Mouse (Mus musculus) heart, adult 2 months (tissue): ENCODE measurements around the gene Atg5. TPM values are rescaled to one million over a fixed set of nuclear protein-coding genes. Genes with fewer than 3 reads are reported as not detected.

Experiments
- DNase-seq, 2 experiments: peaks; one replicate each; pipeline ENCODE4 v3.0.0; 2021
- H3K27ac ChIP-seq: fragments of 200-600 bp; 2 replicates; pipeline ENCODE4 v1.8.1; 2022
- H3K27me3 ChIP-seq: fragments of 200-500 bp; 2 replicates; pipeline ENCODE4 v1.6.1; 2012; ENCODE audit warnings: mild to moderate bottlenecking, low read length, inconsistent platforms, mixed read lengths; ENCODE audit not compliant: control insufficient read depth, insufficient read depth
- H3K36me3 ChIP-seq: fragments of 200-500 bp; 2 replicates; pipeline ENCODE4 v1.6.1; 2012; ENCODE audit warnings: low read length, inconsistent platforms; ENCODE audit not compliant: control insufficient read depth, insufficient read depth
- H3K4me1 ChIP-seq: fragments of 200-500 bp; 2 replicates; pipeline ENCODE4 v1.6.1; 2011; ENCODE audit warnings: low read length; ENCODE audit not compliant: control insufficient read depth, insufficient read depth
- H3K4me3 ChIP-seq: fragments of 200-600 bp; 2 replicates; pipeline ENCODE4 v1.8.1; 2022
- H3K79me2 ChIP-seq: fragments of 200-500 bp; replicated peaks from 2 replicates; pipeline ENCODE4 v1.6.1; 2012; ENCODE audit warnings: mild to moderate bottlenecking, inconsistent platforms, low read length, moderate library complexity, mixed read lengths; ENCODE audit not compliant: control insufficient read depth, insufficient read depth
- H3K9ac ChIP-seq: fragments of 200-500 bp; 2 replicates; pipeline ENCODE4 v1.6.1; 2012; ENCODE audit warnings: low read depth, mild to moderate bottlenecking, control low read depth, inconsistent platforms, low read length, mixed read lengths
- CTCF ChIP-seq: fragments of 200-600 bp; IDR thresholded peaks from 2 replicates; pipeline ENCODE4 v1.8.1; 2022; ENCODE audit warnings: antibody characterized with exemption, mild to moderate bottlenecking, moderate library complexity
- EP300 ChIP-seq: fragments of 200-500 bp; IDR thresholded peaks from 2 replicates; pipeline ENCODE4 v1.6.1; 2011; ENCODE audit warnings: low read depth, low read length, control low read depth; ENCODE audit not compliant: insufficient read depth
- POLR2A ChIP-seq: fragments of 200-500 bp; IDR thresholded peaks from 2 replicates; pipeline ENCODE4 v1.6.1; 2011; ENCODE audit warnings: mild to moderate bottlenecking, low read depth, low read length, control low read depth; ENCODE audit not compliant: insufficient read depth
- WGBS: fragments of 180-500 bp; shearing (Covaris S2); methylation state at CpG from one replicate; pipeline ENCODE4 v1.1.7; 2018; 5-methylcytosine and 5-hydroxymethylcytosine counted together
- intact Hi-C: fragments of 180-260 bp; cut with DNase I; formaldehyde crosslinking; loops from one replicate; pipeline ENCODE4 v1.15.1; 2025
- polyA plus RNA-seq: library from polyadenylated mRNA; depleted of rRNA; stranded (reverse); fragments of >200 nt; gene quantifications from 2 replicates; pipeline ENCODE4 v1.2.3, GENCODE M21; 2012
- total RNA-seq, 2 experiments: library from RNA; stranded (reverse); gene quantifications; 2 replicates each; pipeline ENCODE4 v1.2.3; 2021

The Atg5 gene
- total and polyA plus RNA-seq, 3 experiments: 6.5 to 15.4 (median 15.2) TPM

DNA sequence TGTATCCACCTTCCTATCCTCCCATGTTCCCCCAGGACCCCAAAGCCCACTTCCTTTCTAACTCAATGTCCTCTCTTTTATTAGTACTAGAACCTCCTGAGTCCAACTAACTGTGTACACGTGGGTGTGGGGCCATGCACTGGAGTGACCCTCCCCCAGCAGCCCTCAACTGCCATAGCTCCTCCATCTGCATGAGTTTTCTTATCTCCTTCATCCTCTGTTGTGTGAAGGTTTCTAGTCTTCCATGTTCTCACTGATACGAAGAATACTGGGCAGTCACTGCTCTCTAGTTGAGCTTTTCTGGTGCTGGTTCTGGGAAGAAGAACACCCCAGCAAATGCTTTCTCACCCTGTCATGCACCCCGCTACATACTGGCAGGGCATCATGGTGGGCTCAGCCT lies 104.1 kb downstream of the Atg5 start:
- Histone ChIP-seq H3K36me3 (no peaks in the 10 kb centered on the region), H3K27me3 (no peaks in the 10 kb centered on the region), H3K9ac (no peak overlapping the region), H3K79me2 (no peaks in the 10 kb centered on the region), H3K4me3 (no peak overlapping the region), H3K4me1 (no peaks in the 10 kb centered on the region), H3K27ac (no peak overlapping the region)
- 87% methylated on average over 3 of the region's 3 CpGs for WGBS
- no peak for DNase-seq
- intact Hi-C loops: no loop called here
- no peak for TF ChIP-seq POLR2A
- TF ChIP-seq EP300: no peak
- TF ChIP-seq CTCF: no peak

- no peak for DNase-seq
- WGBS: 54% methylated on average over 2 of the region's 2 CpGs
Measured at GRCm38 (mm10) chr10:44374678-44375077, 106.5 kb downstream of the Atg5 start.

DNA sequence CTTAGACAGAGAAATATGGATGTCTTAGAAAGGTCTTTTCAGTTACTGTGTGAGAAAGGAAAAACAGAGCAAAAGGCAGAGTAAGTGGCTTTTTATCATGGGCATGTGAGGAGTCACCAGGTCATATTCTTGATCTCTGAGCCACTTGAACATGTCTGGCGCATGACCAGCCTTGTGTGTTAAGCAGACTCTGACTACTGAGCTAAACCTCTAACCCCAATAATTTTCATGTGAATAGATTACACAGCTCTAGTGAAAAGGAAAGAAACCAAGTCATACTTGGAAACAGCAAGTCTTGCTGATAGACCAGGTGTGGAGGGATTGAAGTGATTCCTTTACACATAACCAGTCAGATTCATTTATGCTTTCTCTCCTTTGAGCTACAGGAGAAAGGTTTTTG lies 107.3 kb downstream of the Atg5 start:
- no peak overlapping the region for H3K4me3 ChIP-seq
- intact Hi-C loops: no loop called here
- no peaks in the 10 kb centered on the region; the same call in 1 of the 2 replicates for H3K4me1 ChIP-seq
- 93% methylated on average over 1 of the region's 1 CpGs for WGBS
- no peak overlapping the region for H3K9ac ChIP-seq
- no peak overlapping the region for H3K27ac ChIP-seq
- DNase-seq: no peak
- TF ChIP-seq POLR2A: no peak
- no peak for TF ChIP-seq EP300
- H3K36me3 ChIP-seq: no peaks in the 10 kb centered on the region
- H3K79me2 ChIP-seq: no peaks in the 10 kb centered on the region
- no peaks in the 10 kb centered on the region for H3K27me3 ChIP-seq

More at GRCm38 (mm10) chr10:44374678-44375077, 106.5 kb downstream of the Atg5 start:
- Histone ChIP-seq H3K27me3 (no peaks in the 10 kb centered on the region), H3K4me1 (no peaks in the 10 kb centered on the region), H3K36me3 (no peaks in the 10 kb centered on the region), H3K4me3 (no peak overlapping the region), H3K9ac (no peak overlapping the region), H3K79me2 (no peaks in the 10 kb centered on the region), H3K27ac (no peak overlapping the region)
- TF ChIP-seq EP300: no peak
- no peak for TF ChIP-seq POLR2A
- TF ChIP-seq CTCF: no peak
- intact Hi-C loops: no loop called here

- H3K27ac ChIP-seq: no peak overlapping the region
- no peaks in the 10 kb centered on the region; the same call in 1 of the 2 replicates for H3K4me1 ChIP-seq
- no peaks in the 10 kb centered on the region for H3K79me2 ChIP-seq
- DNase-seq: no peak
- no peak overlapping the region for H3K9ac ChIP-seq
- H3K36me3 ChIP-seq: no peaks in the 10 kb centered on the region
- TF ChIP-seq EP300 (no peak), CTCF (no peak), POLR2A (no peak)
- intact Hi-C loops: no loop called here
- H3K27me3 ChIP-seq: no peaks in the 10 kb centered on the region
- 70% methylated on average over 5 of the region's 5 CpGs for WGBS
- H3K4me3 ChIP-seq: no peak overlapping the region
Measured at GRCm38 (mm10) chr10:44377821-44378220, 109.7 kb downstream of the Atg5 start.

- Histone ChIP-seq H3K79me2 (no peaks in the 10 kb centered on the region), H3K9ac (no peak overlapping the region), H3K4me3 (no peak overlapping the region), H3K27me3 (no peaks in the 10 kb centered on the region), H3K4me1 (no peaks in the 10 kb centered on the region; the same call in 1 of the 2 replicates), H3K27ac (no peak overlapping the region), H3K36me3 (no peaks in the 10 kb centered on the region)
- no peak for DNase-seq
- intact Hi-C loops: no loop called here
- 91% methylated on average over 5 of the region's 5 CpGs for WGBS
- TF ChIP-seq EP300 (no peak), POLR2A (no peak), CTCF (no peak)
Measured at GRCm38 (mm10) chr10:44378403-44378802, 110.2 kb downstream of the Atg5 start.

- Histone ChIP-seq H3K36me3 (no peaks in the 10 kb centered on the region), H3K4me1 (no peaks in the 10 kb centered on the region; the same call in 1 of the 2 replicates), H3K27me3 (no peaks in the 10 kb centered on the region), H3K27ac (peak overlapping the region; percentile 9), H3K4me3 (no peak overlapping the region; the same call in 1 of the 2 replicates), H3K79me2 (no peaks in the 10 kb centered on the region), H3K9ac (0 out of 2 replicates have a peak overlapping the region, but pooled peaks have one; percentile 5)
- DNase-seq: peak; percentile 48 to 77
- TF ChIP-seq POLR2A (0 out of 2 replicates have a peak, but pooled peaks have one; percentile 13), EP300 (no peak), CTCF (no peak)
- WGBS: 39% methylated on average over 20 of the region's 20 CpGs
- intact Hi-C loops: loop anchor here (5.0 kb wide), 1 partner anchor 67 kb away; no protein-coding TSS in a partner anchor
Measured at GRCm38 (mm10) chr10:44380476-44381208, 112.5 kb downstream of the Atg5 start.
